Mouse (Mus musculus) heart, adult 11 months (tissue): ENCODE data around the gene Ptk6.
"Not testable (repeated sequence)": the region's sequence is repeated elsewhere in the genome, so short reads cannot be mapped to it uniquely, and the experiment has no call there.

Experiments
- DNase-seq: peaks from one replicate; pipeline ENCODE4 v3.0.0; 2022

Ptk6 gene

DNA sequence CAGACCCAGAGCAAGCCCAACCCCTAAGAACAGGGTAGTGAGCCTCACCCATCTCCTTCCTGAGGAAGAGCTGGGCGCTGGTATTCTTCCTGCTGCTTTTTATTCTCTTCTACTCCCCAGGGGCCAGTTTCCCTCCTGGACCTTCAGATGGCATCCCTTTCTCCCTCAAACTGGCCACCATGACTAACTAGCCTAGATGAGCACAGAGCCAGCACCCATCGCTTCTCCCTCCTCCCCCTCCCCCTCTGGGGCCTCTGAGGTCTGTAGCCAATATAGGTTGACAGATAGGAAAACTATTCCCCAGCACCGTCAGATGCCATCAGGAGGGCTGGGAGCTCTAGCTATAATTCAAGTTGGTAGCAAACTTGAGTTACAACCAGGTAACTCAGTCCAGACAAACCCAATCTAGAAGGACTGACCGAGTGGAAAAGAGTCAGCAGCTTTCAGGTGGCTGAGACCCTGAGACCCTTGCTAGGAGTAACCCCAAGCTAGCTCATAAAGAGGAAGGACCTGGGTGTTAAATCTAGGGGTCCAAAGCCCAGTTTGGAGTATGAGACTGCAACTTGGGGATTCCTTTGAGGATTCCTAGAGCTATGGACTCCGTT lies 16.4 kb upstream of the Ptk6 start:
- DNase-seq, result peak; percentile 92

DNA sequence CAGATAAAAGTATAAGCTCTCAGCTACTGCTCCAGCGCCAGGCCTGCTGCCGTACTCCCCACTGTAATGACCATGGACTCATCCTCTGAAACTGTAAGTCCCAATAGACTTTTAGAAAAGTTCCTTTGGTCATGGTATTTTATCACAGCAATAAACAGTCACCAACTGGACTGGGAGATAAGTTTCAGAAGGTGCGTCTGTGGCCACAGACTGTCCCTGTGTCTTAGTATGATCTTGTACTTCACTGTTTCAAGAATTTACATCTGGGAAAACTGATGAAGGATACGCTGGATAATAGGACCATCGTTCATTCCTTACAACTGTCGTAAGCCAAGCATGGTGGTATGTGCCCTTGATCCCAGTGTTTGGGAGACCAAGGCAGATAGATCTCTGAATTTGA lies 13.4 kb upstream of the Ptk6 start:
- DNase-seq, result no peak

DNA sequence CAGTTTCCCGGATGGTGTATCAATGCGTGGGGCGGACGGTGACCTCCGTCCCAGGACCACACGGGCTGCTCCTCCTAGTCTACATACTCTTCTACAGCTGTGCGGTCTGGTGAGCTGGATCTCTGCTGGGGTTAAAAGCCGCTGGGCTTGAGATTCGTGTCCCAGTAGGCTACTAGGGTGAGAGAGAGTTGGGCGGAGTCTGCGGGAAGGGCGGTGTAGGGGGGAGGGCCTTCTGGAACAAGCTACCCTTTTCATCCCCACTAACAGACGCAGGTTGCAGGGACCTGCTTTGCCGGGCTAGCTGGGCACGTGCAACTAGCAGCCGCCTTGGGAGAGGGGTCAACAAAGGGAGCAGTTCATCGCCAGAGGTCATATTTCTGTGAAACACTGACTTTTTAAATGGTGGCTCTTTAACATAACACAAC lies 10.4 kb upstream of the Ptk6 start, which contains the start of gene Srms:
Srms (minus strand) TSS at position 165 of the 425 bp plus-strand sequence.
- peak; percentile 94 for DNase-seq

DNA sequence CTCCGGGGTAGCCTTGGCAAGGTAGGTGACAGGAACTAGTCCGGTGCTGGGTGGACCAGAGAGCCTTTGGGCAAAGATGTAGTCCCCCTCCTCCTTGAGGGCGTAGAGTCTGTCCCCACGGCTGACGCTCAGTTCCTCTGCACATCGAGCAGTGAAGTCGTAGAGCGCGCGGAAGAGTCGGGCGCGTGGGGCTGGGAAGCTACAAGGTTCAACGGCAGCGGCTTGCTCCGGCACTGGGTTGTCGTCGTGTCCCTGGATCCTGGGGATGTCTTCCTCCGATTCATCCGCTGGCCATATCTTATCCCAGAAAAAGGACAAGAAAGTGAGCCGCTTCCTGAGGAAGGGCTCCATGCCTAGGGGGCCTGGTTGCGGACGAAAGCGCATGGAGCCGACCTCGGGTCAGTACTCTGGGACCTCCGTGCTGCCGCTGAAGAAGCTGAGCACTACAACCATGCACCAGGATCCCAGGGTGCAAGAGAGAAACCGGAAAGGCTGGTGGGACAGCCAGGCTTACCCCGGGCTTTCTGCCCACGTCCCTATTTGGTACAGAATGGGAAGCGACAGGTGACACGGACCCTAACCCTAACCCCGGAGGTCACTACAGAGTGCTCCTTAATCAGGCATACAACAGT lies 9.9 kb upstream of the Ptk6 start:
- no peak for DNase-seq

DNA sequence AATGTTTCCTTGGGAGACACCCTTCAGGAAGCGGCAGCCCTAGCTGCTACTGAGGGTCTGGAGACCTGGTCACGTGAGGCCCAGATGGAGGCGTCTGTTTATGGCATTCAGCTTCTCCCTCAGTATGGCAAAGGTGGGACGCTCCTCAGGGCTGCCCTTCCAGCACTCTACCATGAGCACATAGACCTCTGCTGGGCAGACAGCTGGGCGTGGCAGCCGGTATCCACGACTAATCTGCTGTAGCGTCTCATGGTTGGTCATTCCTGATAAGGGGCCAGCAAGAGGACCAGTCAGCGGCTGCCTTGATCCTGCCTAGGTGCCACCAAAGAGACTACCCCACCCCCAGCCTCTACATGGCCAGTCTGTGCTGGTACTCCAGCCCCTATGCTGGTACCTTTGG lies 3.5 kb upstream of the Ptk6 start:
- DNase-seq, result no peak

DNA sequence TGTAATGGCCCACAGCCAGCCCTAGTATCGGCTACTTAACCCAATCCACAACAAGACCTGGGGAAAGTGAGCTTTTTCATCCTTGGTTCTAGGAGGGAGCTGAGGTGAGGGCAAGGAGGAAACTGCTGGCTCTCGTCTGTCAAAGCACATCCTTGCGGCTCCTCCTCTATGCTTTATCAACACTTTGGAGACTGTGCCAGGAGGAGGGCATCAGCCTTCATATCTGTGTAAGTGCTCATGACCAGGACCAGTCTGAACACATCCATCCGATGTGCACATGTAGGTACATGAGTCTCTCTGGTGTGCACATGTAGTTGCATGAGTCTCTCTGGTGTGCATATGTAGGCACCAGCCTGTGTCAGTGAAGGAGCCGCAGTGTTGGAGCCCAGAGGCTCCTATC lies 3.1 kb upstream of the Ptk6 start:
- DNase-seq, result no peak

DNA sequence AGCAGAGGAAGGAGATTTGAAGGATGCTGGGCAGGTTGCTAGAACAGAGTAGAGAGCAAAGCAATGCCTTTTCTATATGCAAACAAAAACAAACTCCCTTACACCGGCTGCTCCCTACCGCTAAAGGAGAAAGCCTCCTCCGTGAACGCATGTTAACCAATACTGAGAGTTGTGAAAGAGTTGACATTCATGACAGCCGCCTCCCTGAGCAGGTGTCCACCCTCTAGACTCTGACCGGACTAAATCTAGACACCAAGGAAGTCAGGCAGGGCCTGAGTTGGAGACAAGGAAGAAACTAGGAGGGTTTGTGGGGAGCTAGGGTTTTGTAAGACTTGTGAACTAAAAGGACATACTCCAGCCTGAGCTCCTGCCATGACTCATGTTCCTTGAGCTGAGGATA lies 297 bp upstream of the Ptk6 start:
- DNase-seq, result no peak

DNA sequence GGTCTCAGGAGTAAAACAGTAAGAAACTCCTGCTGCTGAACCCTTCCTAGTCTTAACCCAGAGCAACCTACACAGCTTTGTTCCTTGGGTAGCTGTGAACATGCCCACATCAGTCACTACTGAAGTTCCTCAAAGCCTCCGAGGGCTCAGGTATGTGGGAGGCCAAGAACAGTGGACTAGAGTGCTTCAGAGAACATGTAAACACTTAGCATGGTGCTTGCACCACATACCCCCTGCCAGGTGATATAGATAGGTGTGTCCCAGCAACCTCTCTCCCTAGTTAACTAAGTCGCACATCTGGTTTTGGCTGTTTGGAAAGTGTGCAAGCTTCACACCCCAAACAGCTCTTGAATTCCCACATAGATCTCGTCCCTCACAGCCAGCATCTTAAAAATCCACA lies 983 bp downstream of the Ptk6 start:
- no peak for DNase-seq

DNA sequence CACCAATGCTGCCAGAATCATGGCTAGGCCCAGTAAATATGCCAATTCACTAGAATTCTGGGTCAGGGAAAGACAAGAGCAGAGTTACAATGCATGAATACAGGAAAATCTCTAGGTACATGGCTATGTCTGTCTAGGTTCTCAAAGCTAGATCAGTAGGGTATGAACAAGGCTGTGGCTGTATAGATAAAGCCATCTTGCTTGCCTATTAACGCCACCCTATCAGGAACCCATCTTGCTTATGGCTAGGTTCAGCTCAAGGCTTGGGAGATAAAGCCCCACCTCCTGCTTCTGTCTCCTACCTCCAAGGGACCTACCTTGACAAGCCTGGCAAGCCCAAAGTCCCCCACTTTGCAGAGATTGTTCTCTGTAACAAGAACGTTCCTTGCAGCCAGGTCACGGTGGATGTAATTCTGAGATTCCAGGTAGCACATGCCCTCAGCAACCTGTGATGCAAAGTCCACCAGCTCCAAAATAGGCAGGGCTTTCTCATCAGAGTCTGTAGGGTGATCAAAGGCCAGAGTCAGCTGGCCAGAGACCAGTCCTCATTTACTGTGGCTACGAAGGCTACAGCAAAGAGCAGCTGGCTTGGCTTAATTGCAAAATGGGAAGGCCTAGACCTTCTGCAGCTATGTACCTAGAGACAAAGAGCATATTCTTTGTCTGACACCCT lies 5.8 kb downstream of the Ptk6 start:
- DNase-seq, result no peak

DNA sequence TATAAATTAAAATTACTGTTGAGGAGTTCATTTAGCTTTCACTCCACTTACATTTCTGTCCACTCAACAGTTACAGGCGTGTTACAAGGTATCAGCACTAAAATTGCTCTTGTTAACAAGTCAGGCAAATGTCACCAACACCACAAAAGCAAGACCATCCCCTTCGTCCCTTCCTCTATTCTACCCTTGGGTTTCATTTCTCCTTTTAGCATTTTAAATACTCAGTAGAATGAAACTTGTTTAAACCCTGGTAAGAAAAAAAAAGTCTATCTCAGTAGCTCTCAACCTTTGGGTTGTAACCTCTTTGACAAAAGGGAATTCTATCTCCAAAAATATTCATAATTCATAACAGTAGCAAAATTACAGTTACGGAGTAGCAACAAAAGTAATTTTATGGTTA lies 9.5 kb downstream of the Ptk6 start:
- DNase-seq, result no peak

DNA sequence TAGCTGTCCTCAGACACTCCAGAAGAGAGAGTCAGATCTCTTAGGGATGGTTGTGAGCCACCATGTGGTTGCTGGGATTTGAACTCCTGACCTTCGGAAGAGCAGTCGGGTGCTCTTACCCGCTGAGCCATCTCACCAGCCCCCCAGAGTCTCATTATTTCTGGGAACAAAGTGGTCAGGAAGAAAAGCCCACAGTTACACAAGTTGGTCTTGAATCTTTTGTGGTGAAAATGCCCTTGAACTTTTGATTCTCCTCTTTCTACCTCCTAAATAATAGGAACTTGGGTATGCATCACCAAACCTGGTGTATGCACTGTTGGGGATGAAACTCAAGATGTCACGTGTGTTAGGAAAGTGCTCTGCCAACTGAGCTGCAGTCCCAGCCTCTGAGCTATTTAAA lies 10.7 kb downstream of the Ptk6 start:
- DNase-seq, result no peak

DNA sequence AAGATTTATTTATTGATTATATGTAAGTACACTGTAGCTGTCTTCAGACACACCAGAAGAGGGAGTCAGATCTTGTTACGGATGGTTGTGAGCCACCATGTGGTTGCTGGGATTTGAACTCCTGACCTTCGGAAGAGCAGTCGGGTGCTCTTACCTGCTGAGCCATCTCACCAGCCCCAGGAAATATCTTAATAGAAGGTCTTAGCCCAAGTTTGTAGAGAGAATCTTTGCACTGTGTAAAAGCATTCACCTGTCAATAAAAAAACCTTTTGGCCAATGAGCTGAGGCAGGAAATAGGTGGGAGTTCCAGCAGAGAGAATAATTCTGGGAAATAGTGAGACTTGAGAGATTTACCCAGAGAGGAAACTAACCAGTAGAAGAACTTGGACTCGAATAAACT lies 11.2 kb downstream of the Ptk6 start:
- DNase-seq, result not testable (repeated sequence)

DNA sequence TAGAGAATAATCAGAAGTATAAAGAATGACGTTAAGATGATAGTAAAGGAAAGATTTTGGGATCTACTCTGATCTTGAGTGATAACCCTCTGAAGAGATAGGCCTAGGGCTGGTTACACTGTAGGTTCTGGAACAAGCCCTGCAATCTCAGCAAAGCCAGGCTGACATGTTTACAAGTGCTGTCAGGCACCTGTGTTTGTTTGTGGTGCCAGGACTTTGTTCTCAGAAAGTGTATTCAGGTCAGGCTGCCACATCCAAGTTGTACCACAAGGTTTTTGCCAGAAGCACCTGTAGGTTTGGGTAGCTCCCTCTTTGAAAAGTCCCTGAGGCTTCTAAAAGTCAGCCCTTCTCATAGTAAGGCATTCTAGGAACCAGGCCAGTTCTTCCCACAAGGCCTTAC lies 13.3 kb downstream of the Ptk6 start:
- DNase-seq, result no peak

DNA sequence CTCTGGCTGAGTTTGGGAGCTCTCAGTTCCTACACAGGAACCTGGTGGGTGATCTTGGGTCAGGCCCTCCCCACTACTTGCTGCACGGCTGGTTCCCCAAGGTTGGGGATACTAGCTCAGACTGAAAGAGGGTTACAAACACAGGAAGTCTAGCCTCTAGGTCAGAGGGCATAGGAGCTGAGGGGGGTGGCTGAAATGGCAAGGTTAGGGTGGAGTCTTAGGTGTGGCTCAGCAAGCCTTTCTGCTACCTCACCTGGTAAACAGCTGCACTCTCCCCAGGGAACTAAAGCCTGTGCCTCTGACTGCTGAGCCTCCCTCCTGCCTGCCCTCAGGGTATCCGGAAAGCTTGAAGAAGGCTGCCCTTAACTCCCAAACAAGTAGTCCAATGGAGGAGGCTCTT lies 13.9 kb downstream of the Ptk6 start:
- peak; percentile 96 for DNase-seq

DNA sequence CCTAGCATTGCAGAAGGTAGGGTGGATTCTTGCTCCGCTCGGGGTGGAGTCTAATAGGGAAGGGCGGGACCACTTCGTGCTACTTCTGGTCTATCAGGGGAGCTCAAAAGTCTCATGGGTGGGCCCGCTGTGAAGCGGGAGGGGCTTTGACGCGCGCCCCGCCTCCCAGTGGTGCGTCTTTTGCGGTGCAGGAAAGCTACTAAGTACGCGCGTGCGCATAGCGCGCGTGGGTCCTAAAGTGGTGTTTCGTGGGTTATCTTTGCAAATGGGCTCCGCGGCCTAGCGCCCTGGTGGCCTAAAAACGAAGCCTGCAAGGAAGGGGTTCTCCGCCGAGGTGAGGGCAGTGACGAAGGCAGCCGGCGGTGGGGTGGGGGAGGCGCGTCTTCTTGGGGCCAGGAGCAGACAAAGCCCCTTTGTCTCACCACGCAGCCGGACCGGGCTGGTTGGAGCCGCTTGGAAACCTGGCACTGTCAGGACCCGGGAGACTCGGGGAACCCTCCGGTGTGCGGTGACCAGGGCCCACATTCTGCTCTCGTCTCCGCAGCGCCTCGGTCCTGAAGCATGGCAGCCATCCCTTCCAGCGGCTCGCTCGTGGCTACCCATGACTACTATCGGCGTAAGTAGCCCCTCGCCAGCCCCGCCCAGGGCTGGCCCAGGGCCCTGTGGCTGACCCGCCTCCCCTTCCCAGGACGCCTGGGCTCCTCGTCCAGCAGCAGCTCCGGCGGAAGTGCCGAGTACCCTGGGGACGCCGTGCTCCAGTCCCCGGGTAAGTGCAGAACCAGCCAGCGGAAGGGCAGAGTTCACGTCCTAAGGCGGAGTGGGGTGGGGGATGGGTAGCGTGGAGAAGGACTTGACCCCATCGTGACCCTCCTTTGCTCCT lies 15.2 kb downstream of the Ptk6 start, which contains the start of gene Ppdpf:
Ppdpf (plus strand) TSS at position 127 of the 880 bp plus-strand sequence.
- DNase-seq, result peak; percentile 100

DNA sequence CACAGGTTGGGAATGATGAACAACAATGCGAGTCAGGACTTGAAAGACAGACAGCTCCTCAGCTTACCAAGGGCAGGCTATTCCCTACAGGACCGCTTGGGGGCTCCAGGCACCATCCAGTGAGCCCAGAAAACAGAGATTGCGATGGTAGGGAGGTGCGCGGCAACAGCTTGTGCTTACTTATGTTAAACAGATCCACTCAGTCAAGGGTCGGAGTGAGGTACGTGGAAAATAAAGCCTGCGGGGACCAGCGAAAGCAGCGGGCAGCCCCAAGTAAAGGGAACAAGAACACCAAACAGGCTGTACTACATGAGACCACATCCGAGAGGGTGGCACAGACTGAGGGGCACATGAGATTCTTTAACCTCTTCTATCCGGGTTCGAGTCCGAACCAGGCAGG lies 16.0 kb downstream of the Ptk6 start:
- DNase-seq, result peak; percentile 99

DNA sequence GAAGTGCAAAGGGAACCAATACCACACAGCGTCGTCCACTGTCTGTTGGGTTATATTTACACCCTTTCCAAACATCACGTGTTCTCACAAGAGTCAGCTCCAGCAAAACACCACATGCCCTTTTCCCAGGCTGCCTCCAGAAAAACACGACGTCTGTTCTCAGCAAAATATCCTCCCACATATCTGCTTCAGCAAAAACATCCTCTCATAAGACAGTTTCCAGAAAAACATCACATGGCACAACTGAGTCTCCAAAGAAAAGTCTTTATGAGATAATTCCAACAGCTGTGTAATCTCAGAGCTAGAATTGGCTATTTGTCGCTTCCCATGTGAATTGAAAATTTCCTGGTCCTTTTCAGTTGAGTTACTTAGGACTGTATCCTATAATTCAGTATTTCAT lies 21.7 kb downstream of the Ptk6 start:
- peak; percentile 93 for DNase-seq

DNA sequence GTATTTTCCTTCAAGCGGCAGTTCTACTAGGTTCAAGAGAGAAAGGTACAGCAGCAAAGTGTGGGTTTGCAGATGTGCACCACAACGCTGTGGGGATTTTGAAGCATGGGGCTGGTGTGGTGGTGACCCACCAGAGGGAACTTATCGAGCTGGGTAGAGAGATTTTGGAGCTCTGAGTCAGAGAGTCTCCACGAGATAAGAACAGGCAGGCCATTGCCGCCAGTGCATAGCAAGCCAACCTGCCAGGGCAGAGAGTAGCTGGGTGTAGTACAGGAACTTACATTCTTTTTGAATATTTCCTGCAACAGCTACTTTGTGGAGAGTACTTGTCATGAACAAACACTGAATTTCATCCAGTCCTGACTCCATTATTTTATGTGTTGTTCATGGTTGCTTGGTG lies 24.1 kb downstream of the Ptk6 start:
- no peak for DNase-seq

DNA sequence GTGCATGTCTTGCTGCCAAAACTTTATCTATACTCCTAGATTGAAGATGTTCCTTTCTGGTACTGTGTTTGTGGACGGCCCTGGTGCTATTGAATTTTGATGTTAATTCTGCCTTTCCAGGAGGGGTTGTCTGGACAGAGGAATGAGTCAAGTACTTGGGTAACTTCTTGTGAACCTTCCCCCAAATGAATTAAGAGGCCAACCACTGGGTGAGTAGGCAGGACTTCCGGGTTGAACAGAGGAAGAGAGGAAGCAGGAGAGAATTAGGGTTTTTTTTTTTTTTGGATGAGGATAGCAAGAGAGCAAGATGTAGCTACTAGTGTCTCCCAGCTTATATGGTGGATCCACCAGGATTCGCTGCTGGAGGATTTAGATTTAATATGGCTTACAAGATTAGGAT lies 24.6 kb downstream of the Ptk6 start:
- no peak for DNase-seq

DNA sequence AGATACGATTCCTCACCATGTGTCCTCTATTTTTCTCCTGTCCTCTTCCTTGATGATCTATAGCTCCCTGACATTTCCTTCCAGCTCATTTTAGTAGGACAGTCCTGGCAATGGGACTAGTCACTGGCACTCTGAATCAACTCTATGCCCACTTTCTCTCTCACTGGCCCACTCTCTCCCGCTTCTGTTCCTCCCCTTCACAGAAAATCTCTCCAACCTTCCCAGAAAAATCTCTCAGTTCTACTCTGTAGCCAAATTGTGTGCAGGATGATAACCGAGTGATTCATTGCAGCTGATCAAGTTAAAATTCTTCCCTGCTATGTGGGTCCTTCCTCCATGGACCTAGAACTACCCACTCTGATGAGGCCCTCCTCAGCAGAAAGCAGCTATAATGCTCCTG lies 27.9 kb downstream of the Ptk6 start:
- no peak for DNase-seq

DNA sequence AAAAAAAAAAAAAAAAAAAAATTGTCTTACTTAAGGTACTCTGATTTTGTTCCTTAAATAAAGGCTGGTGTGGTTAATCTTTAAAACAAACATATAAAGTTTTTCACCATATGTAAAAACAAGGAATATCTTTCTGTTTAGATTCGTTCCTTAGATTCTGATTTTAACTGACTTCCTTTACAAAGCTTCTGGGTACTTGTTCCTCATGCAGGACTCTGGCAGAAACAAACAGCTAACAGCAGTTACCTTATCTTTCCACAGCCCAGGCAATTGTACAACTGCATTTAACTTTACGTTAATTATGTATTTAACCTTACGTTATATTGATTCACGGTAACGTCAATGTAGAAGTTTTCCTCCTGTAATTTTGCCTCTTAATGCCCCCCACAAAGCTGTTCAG lies 36.1 kb downstream of the Ptk6 start:
- no peak for DNase-seq

DNA sequence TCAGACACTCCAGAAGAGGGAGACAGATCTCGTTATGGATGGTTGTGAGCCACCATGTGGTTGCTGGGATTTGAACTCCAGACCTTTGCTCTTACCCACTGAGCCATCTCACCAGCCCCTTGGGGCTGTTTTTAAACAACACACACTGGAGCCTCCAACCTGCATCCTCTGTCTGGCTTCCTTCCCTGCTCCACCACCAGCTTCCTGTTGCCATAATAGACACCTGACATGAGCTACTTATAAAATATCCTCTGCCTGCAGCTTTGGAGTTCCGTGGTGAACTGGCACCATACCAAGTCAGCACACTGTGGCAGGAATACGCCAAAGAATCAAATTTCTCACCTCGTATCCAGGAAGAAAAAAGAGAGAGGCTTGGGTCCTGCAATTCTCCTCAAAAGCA lies 41.8 kb downstream of the Ptk6 start:
- DNase-seq, result no peak

DNA sequence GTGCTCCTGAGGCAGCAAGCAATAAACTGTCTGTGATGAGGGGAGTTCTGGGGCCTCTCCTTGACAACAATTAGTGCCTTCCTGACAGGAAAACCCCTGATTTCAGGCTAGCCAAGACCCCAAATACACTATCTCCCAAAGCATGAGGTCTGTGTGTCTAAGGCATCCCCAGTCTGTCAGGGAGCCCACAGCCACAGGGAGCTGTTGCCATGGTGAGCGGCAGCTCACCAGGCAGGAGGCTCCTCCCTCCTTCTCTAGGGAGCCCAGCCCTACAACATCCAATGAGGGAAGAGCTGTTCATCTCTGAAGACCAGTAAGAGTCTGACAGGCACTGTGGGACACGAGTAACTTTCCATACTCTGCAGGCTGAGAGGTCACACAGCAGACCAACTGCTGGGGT lies 42.8 kb downstream of the Ptk6 start:
- DNase-seq, result peak; percentile 97
